Mouse (Mus musculus): ENCODE data around the gene Slc6a9. TPM values are rescaled to one million over a fixed set of nuclear protein-coding genes. Genes with fewer than 3 reads are reported as not detected.

Slc6a9 gene
- total and polyA plus RNA-seq, 2 experiments = 11.0 to 51.0 TPM

- Histone ChIP-seq H3K4me3 (ENCODE audit: insufficient read depth, low read depth, low read length) (no peak overlapping the region), H3K27me3 (ENCODE audit: control insufficient read depth, insufficient read depth, low read length) (no peaks in the 10 kb centered on the region), H3K9ac (ENCODE audit: low read depth, low read length) (no peak overlapping the region), H3K36me3 (ENCODE audit: control insufficient read depth, insufficient read depth, low read length) (no peaks in the 10 kb centered on the region; the same call in 1 of the 2 replicates), H3K27ac (replicated peaks; ENCODE audit: insufficient read depth, low read depth, low read length) (peak overlapping the region; percentile 64), H3K4me1 (ENCODE audit: control insufficient read depth, insufficient read depth, low read length) (peaks cover 25% of the 10 kb centered on the region), H3K79me2 (ENCODE audit: control insufficient read depth, insufficient read depth, low read length) (peaks cover 9% of the 10 kb centered on the region; the same call in 1 of the 2 replicates)
- DNase-seq (ENCODE audit: extremely low read depth, low read depth, low spot score) = peak; percentile 81
- 75% methylated on average over 5 of the region's 5 CpGs for WGBS
- TF ChIP-seq POLR2A (IDR thresholded peaks at IDR 0.05; ENCODE audit: extremely low read depth, insufficient read depth, low read length) (no peak), CTCF (IDR thresholded peaks at IDR 0.05; ENCODE audit: low read depth, low read length) (no peak)
Measured at GRCm38 (mm10) chr4:117840821-117841220, 6.5 kb downstream of the Slc6a9 start.

- peak overlapping the region; percentile 64 for H3K27ac ChIP-seq (replicated peaks; ENCODE audit: insufficient read depth, low read depth, low read length)
- no peak overlapping the region for H3K9ac ChIP-seq (ENCODE audit: low read depth, low read length)
- peaks cover 3% of the 10 kb centered on the region for H3K36me3 ChIP-seq (ENCODE audit: control insufficient read depth, insufficient read depth, low read length)
- no peak for TF ChIP-seq POLR2A (IDR thresholded peaks at IDR 0.05; ENCODE audit: extremely low read depth, insufficient read depth, low read length)
- TF ChIP-seq CTCF (IDR thresholded peaks at IDR 0.05; ENCODE audit: low read depth, low read length) = no peak
- peaks cover 25% of the 10 kb centered on the region for H3K4me1 ChIP-seq (ENCODE audit: control insufficient read depth, insufficient read depth, low read length)
- H3K27me3 ChIP-seq (ENCODE audit: control insufficient read depth, insufficient read depth, low read length) = no peaks in the 10 kb centered on the region
- 17% methylated on average over 3 of the region's 3 CpGs for WGBS
- peaks cover 9% of the 10 kb centered on the region; the same call in 1 of the 2 replicates for H3K79me2 ChIP-seq (ENCODE audit: control insufficient read depth, insufficient read depth, low read length)
- peak; percentile 68 for DNase-seq (ENCODE audit: extremely low read depth, low read depth, low spot score)
- H3K4me3 ChIP-seq (ENCODE audit: insufficient read depth, low read depth, low read length) = no peak overlapping the region
Measured at GRCm38 (mm10) chr4:117841566-117841965, 7.3 kb downstream of the Slc6a9 start.

GRCm38 (mm10) chr4:117843101-117843500, 8.8 kb downstream of the Slc6a9 start:
- DNase-seq (ENCODE audit: extremely low read depth, low read depth, low spot score) = no peak
- H3K9ac ChIP-seq (ENCODE audit: low read depth, low read length) = no peak overlapping the region
- TF ChIP-seq POLR2A (IDR thresholded peaks at IDR 0.05; ENCODE audit: extremely low read depth, insufficient read depth, low read length) (no peak), CTCF (IDR thresholded peaks at IDR 0.05; ENCODE audit: low read depth, low read length) (no peak)
- H3K36me3 ChIP-seq (ENCODE audit: control insufficient read depth, insufficient read depth, low read length) = peaks cover 3% of the 10 kb centered on the region
- 94% methylated on average over 5 of the region's 5 CpGs for WGBS
- H3K4me3 ChIP-seq (ENCODE audit: insufficient read depth, low read depth, low read length) = no peak overlapping the region
- no peak overlapping the region for H3K27ac ChIP-seq (replicated peaks; ENCODE audit: insufficient read depth, low read depth, low read length)
- H3K27me3 ChIP-seq (ENCODE audit: control insufficient read depth, insufficient read depth, low read length) = no peaks in the 10 kb centered on the region
- no peaks in the 10 kb centered on the region for H3K79me2 ChIP-seq (ENCODE audit: control insufficient read depth, insufficient read depth, low read length)
- H3K4me1 ChIP-seq (ENCODE audit: control insufficient read depth, insufficient read depth, low read length) = peaks cover 21% of the 10 kb centered on the region

GRCm38 (mm10) chr4:117844467-117844866, 10.2 kb downstream of the Slc6a9 start:
- H3K36me3 ChIP-seq (ENCODE audit: control insufficient read depth, insufficient read depth, low read length) = peaks cover 3% of the 10 kb centered on the region
- 89% methylated on average over 5 of the region's 5 CpGs for WGBS

GRCm38 (mm10) chr4:117845316-117845715, 11.0 kb downstream of the Slc6a9 start:
- H3K36me3 ChIP-seq (ENCODE audit: control insufficient read depth, insufficient read depth, low read length) = peaks cover 3% of the 10 kb centered on the region
- 93% methylated on average over 11 of the region's 11 CpGs for WGBS
- no peak overlapping the region for H3K27ac ChIP-seq (replicated peaks; ENCODE audit: insufficient read depth, low read depth, low read length)
- H3K9ac ChIP-seq (ENCODE audit: low read depth, low read length) = no peak overlapping the region
- H3K4me3 ChIP-seq (ENCODE audit: insufficient read depth, low read depth, low read length) = no peak overlapping the region
- DNase-seq (ENCODE audit: extremely low read depth, low read depth, low spot score) = no peak
- TF ChIP-seq CTCF (IDR thresholded peaks at IDR 0.05; ENCODE audit: low read depth, low read length) (no peak), POLR2A (IDR thresholded peaks at IDR 0.05; ENCODE audit: extremely low read depth, insufficient read depth, low read length) (no peak)
- H3K27me3 ChIP-seq (ENCODE audit: control insufficient read depth, insufficient read depth, low read length) = no peaks in the 10 kb centered on the region
- H3K79me2 ChIP-seq (ENCODE audit: control insufficient read depth, insufficient read depth, low read length) = no peaks in the 10 kb centered on the region
- H3K4me1 ChIP-seq (ENCODE audit: control insufficient read depth, insufficient read depth, low read length) = peaks cover 15% of the 10 kb centered on the region

More at GRCm38 (mm10) chr4:117844467-117844866, 10.2 kb downstream of the Slc6a9 start:
- no peak overlapping the region for H3K27ac ChIP-seq (replicated peaks; ENCODE audit: insufficient read depth, low read depth, low read length)
- no peak overlapping the region for H3K4me3 ChIP-seq (ENCODE audit: insufficient read depth, low read depth, low read length)
- DNase-seq (ENCODE audit: extremely low read depth, low read depth, low spot score) = no peak
- peaks cover 19% of the 10 kb centered on the region for H3K4me1 ChIP-seq (ENCODE audit: control insufficient read depth, insufficient read depth, low read length)
- no peak overlapping the region for H3K9ac ChIP-seq (ENCODE audit: low read depth, low read length)
- H3K27me3 ChIP-seq (ENCODE audit: control insufficient read depth, insufficient read depth, low read length) = no peaks in the 10 kb centered on the region
- no peaks in the 10 kb centered on the region for H3K79me2 ChIP-seq (ENCODE audit: control insufficient read depth, insufficient read depth, low read length)
- no peak for TF ChIP-seq CTCF (IDR thresholded peaks at IDR 0.05; ENCODE audit: low read depth, low read length)
- TF ChIP-seq POLR2A (IDR thresholded peaks at IDR 0.05; ENCODE audit: extremely low read depth, insufficient read depth, low read length) = no peak

GRCm38 (mm10) chr4:117846261-117846660, 12.0 kb downstream of the Slc6a9 start:
- Histone ChIP-seq H3K4me1 (ENCODE audit: control insufficient read depth, insufficient read depth, low read length) (peaks cover 5% of the 10 kb centered on the region), H3K9ac (ENCODE audit: low read depth, low read length) (no peak overlapping the region), H3K27ac (replicated peaks; ENCODE audit: insufficient read depth, low read depth, low read length) (no peak overlapping the region), H3K79me2 (ENCODE audit: control insufficient read depth, insufficient read depth, low read length) (no peaks in the 10 kb centered on the region), H3K4me3 (ENCODE audit: insufficient read depth, low read depth, low read length) (no peak overlapping the region), H3K27me3 (ENCODE audit: control insufficient read depth, insufficient read depth, low read length) (no peaks in the 10 kb centered on the region), H3K36me3 (ENCODE audit: control insufficient read depth, insufficient read depth, low read length) (peaks cover 3% of the 10 kb centered on the region)
- 97% methylated on average over 4 of the region's 4 CpGs for WGBS
- TF ChIP-seq POLR2A (IDR thresholded peaks at IDR 0.05; ENCODE audit: extremely low read depth, insufficient read depth, low read length) (no peak), CTCF (IDR thresholded peaks at IDR 0.05; ENCODE audit: low read depth, low read length) (no peak)
- no peak for DNase-seq (ENCODE audit: extremely low read depth, low read depth, low spot score)
